Mouse (Mus musculus): ENCODE data around the gene Gmpr.

Gene Gmpr

GRCm38 (mm10) chr13:45491991-45492732 is 15.1 kb upstream of the Gmpr start:
- TF ChIP-seq GATA4 (IDR thresholded peaks at IDR 0.05; ENCODE audit: insufficient replicate concordance, low read length) = no peak

- TF ChIP-seq GATA4 (IDR thresholded peaks at IDR 0.05; ENCODE audit: insufficient replicate concordance, low read length) = no peak
Measured at GRCm38 (mm10) chr13:45493846-45494245, 13.4 kb upstream of the Gmpr start.

GRCm38 (mm10) chr13:45498623-45499022 is 8.6 kb upstream of the Gmpr start:
- TF ChIP-seq GATA4 (IDR thresholded peaks at IDR 0.05; ENCODE audit: insufficient replicate concordance, low read length) = no peak

- no peak for TF ChIP-seq GATA4 (IDR thresholded peaks at IDR 0.05; ENCODE audit: insufficient replicate concordance, low read length)
Measured at GRCm38 (mm10) chr13:45499391-45499790, 7.9 kb upstream of the Gmpr start.

GRCm38 (mm10) chr13:45499906-45500305 is 7.3 kb upstream of the Gmpr start:
- TF ChIP-seq GATA4 (IDR thresholded peaks at IDR 0.05; ENCODE audit: insufficient replicate concordance, low read length) = no peak

- no peak for TF ChIP-seq GATA4 (IDR thresholded peaks at IDR 0.05; ENCODE audit: insufficient replicate concordance, low read length)
Measured at GRCm38 (mm10) chr13:45502791-45503190, 4.5 kb upstream of the Gmpr start.

- TF ChIP-seq GATA4 (IDR thresholded peaks at IDR 0.05; ENCODE audit: insufficient replicate concordance, low read length) = no peak
Measured at GRCm38 (mm10) chr13:45505546-45505945, 1.7 kb upstream of the Gmpr start.

- TF ChIP-seq GATA4 (IDR thresholded peaks at IDR 0.05; ENCODE audit: insufficient replicate concordance, low read length) = no peak
Measured at GRCm38 (mm10) chr13:45508495-45508894, 1.3 kb downstream of the Gmpr start.

- no peak for TF ChIP-seq GATA4 (IDR thresholded peaks at IDR 0.05; ENCODE audit: insufficient replicate concordance, low read length)
Measured at GRCm38 (mm10) chr13:45509366-45509765, 2.1 kb downstream of the Gmpr start.

GRCm38 (mm10) chr13:45511706-45512435 is 4.6 kb downstream of the Gmpr start:
- no peak for TF ChIP-seq GATA4 (IDR thresholded peaks at IDR 0.05; ENCODE audit: insufficient replicate concordance, low read length)

- TF ChIP-seq GATA4 (IDR thresholded peaks at IDR 0.05; ENCODE audit: insufficient replicate concordance, low read length) = no peak
Measured at GRCm38 (mm10) chr13:45512531-45512930, 5.3 kb downstream of the Gmpr start.

GRCm38 (mm10) chr13:45513009-45513984 is 6.1 kb downstream of the Gmpr start:
- TF ChIP-seq GATA4 (IDR thresholded peaks at IDR 0.05; ENCODE audit: insufficient replicate concordance, low read length) = no peak

- TF ChIP-seq GATA4 (IDR thresholded peaks at IDR 0.05; ENCODE audit: insufficient replicate concordance, low read length) = no peak
Measured at GRCm38 (mm10) chr13:45514115-45514514, 6.9 kb downstream of the Gmpr start.

- no peak for TF ChIP-seq GATA4 (IDR thresholded peaks at IDR 0.05; ENCODE audit: insufficient replicate concordance, low read length)
Measured at GRCm38 (mm10) chr13:45514832-45515422, 7.7 kb downstream of the Gmpr start.

All from liver, adult (tissue).